ENCODE assay signal across 8 mouse cellular contexts in genomic region chr13:21787760-21788593, GRCm38 (mm10). TPM values are rescaled to one million over a fixed set of nuclear protein-coding genes. Genes with fewer than 3 reads are reported as not detected.
DNase-seq lines count a peak whose midpoint lies in the region; ATAC-seq and TF ChIP-seq lines count a peak whose summit lies in the region.

No protein-coding gene starts in this region.

- TF ChIP-seq CTCF in layer of hippocampus, adult 2 months (conservative IDR thresholded peaks at IDR 0.05): no peak

- no peaks in the 10 kb centered on the region for H3K27me3 ChIP-seq in hindbrain, embryonic 14.5 days (ENCODE audit: control insufficient read depth, insufficient read depth, low read length)

- no peak for DNase-seq in layer of hippocampus, adult 2 months (ENCODE audit: low spot score in 2 of 2)
- DNase-seq in layer of hippocampus, adult 9-11 months: no peak
- peak; percentile 70 for DNase-seq in R1 (ENCODE audit: low read depth, low spot score)
- no peak for DNase-seq in hindbrain, embryonic 14.5 days (ENCODE audit: low spot score)
- DNase-seq in naive thymus-derived CD4-positive, alpha-beta T cell, adult 2 months (ENCODE audit: low read depth): peak; percentile 34
- no peak for DNase-seq in natural killer cell, adult 2 months (ENCODE audit: low spot score in 2 of 2)
- DNase-seq in layer of hippocampus, adult 9-10 months (ENCODE audit: low spot score): no peak
- DNase-seq in cerebellum, postnatal 10 days: no peak

- no peak overlapping the region for H3K27ac ChIP-seq in layer of hippocampus, adult 2 months
- peak overlapping the region; percentile 1; the same call in 1 of the 2 replicates for H3K27ac ChIP-seq in hindbrain, embryonic 14.5 days

- no peaks in the 10 kb centered on the region for H3K36me3 ChIP-seq in hindbrain, embryonic 14.5 days (replicated peaks; ENCODE audit: control insufficient read depth, insufficient read depth)

- H3K4me1 ChIP-seq in hindbrain, embryonic 14.5 days (replicated peaks; ENCODE audit: control insufficient read depth, insufficient read depth, low read length): peaks cover 26% of the 10 kb centered on the region

- WGBS in hindbrain, embryonic 14.5 days: 15% methylated on average over 14 of the region's 21 CpGs

- H3K9ac ChIP-seq in hindbrain, embryonic 14.5 days: peak overlapping the region; percentile 44; the same call in 1 of the 2 replicates

- H3K4me2 ChIP-seq in hindbrain, embryonic 14.5 days (replicated peaks): peak overlapping the region; percentile 66

- H3K4me3 ChIP-seq in layer of hippocampus, adult 2 months: peak overlapping the region; percentile 56
- peak overlapping the region; percentile 33 for H3K4me3 ChIP-seq in hindbrain, embryonic 14.5 days (replicated peaks; ENCODE audit: low read length)

- ATAC-seq in hindbrain, embryonic 14.5 days (ENCODE audit: low FRiP score): peak; percentile 17; the same call in 1 of the 2 replicates

- no peaks in the 10 kb centered on the region for H3K9me3 ChIP-seq in hindbrain, embryonic 14.5 days (ENCODE audit: control insufficient read depth, low read length)

RNA-seq across cellular contexts. Expression of gene Hist1h2bp, which starts 0.7 kb away (rescaled TPM):
- total RNA-seq in layer of hippocampus, adult 2 months (2021): 1 to 10 TPM; 6.8 to 8.1 TPM
- polyA plus RNA-seq in hindbrain, embryonic 14.5 days (2014; fragmentation: Nextera tagmentation; extraction: Ambion mirVana): 0.82 and 1.1 TPM in 2 replicates

RNA-seq across cellular contexts. Expression of gene Hist1h2an, which starts 1.0 kb away (rescaled TPM):
- 1 to 10 TPM in 1 of 2 experiments, not detected in 1; 2.8 TPM for total RNA-seq in layer of hippocampus, adult 2 months (2021)
- 1.3 TPM in 1 of 2 replicates, not detected in the other for polyA plus RNA-seq in hindbrain, embryonic 14.5 days (2014; fragmentation: Nextera tagmentation; extraction: Ambion mirVana)

RNA-seq across cellular contexts. Expression of gene Hist1h3i, which starts 4.8 kb away (rescaled TPM):
- 10 to 100 TPM; 61.0 to 71.7 TPM for total RNA-seq in layer of hippocampus, adult 2 months (2021)
- 37.4 and 39.0 TPM in 2 replicates for polyA plus RNA-seq in hindbrain, embryonic 14.5 days (2014; fragmentation: Nextera tagmentation; extraction: Ambion mirVana)

RNA-seq across cellular contexts. Expression of gene Hist1h1b, which starts 7.6 kb away (rescaled TPM):
- 1 to 10 TPM; 6.3 to 8.1 TPM for total RNA-seq in layer of hippocampus, adult 2 months (2021)
- polyA plus RNA-seq in hindbrain, embryonic 14.5 days (2014; fragmentation: Nextera tagmentation; extraction: Ambion mirVana): 1.6 and 1.7 TPM in 2 replicates

RNA-seq across cellular contexts. Expression of gene Hist1h2bq, which starts 22.0 kb away (rescaled TPM):
- total RNA-seq in layer of hippocampus, adult 2 months (2021): 10 to 100 TPM; 39.6 to 42.1 TPM
- 3.5 and 3.6 TPM in 2 replicates for polyA plus RNA-seq in hindbrain, embryonic 14.5 days (2014; fragmentation: Nextera tagmentation; extraction: Ambion mirVana)

Comparison
In these comparisons a context has a peak if more than half of its experiments do, and no peak if none do; other contexts are left out.
1. DNase-seq: peak in R1 (single experiment) and naive thymus-derived CD4-positive, alpha-beta T cell, adult 2 months (single experiment); none in layer of hippocampus, adult 2 months (0 of 2), layer of hippocampus, adult 9-11 months (single experiment), hindbrain, embryonic 14.5 days (single experiment), natural killer cell, adult 2 months (0 of 2), layer of hippocampus, adult 9-10 months (single experiment) and cerebellum, postnatal 10 days (0 of 2).